Mouse (Mus musculus) ovary, postnatal 36 days (tissue): ENCODE results near the gene Kcnj2.

Experiments used
- DNase-seq: peaks from one replicate; pipeline ENCODE4 v3.0.0; 2022; ENCODE audit warnings: low spot score, mixed read lengths

Gene Kcnj2

GRCm38 (mm10) chr11:111065635-111066298, at the start of gene Kcnj2:
Gene Kcnj2, plus strand, starts transcription at chr11:111066164.
- peak; percentile 92 for DNase-seq

DNA sequence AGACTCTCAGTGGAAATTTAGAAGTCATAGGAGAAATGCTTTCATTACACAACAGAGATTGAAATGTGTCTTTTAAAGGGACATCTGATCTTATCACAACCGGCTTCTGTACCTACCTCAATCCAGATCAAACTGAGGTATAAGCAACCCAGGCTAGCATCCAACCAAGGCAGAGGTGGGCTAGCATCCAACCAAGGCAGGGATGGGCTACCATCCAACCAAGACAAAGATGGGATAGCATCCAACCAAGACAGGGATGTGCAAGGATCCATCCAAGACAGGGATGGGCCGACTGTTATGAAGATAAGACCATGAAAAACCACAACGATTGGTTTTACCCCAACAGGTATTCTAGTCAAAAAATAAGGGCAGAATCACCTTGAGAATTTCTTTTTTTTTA, 49.8 kb upstream of the Kcnj2 start:
- DNase-seq = no peak

GRCm38 (mm10) chr11:111020211-111020610, 45.8 kb upstream of the Kcnj2 start:
- no peak for DNase-seq

DNA sequence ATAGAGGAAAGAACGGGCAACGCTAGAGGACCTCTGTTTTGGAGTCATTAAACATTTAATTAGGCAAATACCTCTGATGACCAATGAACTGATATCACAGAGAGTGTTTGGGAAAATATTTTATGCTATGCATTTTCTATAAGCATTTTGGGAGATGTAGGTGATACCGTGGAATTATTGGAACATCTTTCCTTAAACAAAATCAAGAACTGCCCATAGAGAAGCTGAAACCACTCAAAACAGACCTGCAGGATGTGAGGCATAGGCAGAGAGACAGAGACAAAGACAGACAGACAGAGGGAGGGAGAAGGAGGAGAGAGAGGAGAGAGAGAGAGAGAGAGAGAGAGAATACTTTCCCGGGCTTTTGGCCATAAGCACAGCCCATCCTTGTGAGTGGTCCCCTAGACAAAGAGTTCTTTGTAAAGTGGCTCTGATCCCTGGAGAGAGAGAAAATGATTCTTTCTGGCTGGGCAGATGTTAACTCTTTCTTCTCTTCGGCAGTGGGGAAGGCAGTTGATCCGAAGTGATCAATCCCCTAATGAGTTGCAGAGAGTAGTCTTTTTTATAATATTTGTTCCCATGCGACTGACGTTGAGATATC, 43.2 kb upstream of the Kcnj2 start:
- DNase-seq = no peak

DNA sequence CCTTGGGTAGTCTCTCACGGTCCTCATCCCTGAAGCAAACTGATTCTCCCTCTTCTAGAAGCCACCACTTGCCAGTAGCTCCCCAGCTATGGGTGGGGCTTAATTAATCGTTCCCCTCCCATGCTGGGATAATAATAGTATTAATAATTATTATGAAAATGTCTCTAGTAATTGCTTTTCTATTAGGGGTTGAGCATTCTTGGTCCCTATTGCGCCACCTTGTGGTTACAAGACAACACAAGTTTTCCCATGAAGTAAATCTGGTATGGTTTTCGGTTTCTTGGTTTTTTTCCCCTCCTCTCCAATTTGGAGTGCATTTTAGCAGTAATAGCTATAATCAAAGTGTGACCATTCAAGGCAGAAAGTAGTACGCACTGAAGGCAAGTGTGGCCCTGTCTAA, 23.8 kb upstream of the Kcnj2 start:
- no peak for DNase-seq

DNA sequence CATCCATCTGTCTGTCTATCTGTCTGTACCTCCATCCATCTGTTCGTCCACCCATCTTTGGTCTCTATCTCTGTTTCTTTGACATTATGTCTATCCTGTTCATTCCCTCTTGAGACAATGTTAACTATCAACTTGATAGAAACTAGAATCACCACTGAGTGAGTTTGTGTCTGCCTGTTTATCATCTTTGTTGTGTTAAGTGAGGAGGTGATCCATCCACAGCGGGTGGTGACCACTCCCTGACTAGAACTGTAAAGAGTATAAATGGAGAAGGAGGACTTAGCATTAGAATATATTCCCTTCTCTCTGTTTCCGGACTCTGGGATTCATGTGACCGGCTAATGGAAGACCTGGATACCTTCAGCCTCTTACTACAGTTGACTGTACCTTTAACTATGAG, 22.7 kb upstream of the Kcnj2 start:
- DNase-seq = no peak

DNA sequence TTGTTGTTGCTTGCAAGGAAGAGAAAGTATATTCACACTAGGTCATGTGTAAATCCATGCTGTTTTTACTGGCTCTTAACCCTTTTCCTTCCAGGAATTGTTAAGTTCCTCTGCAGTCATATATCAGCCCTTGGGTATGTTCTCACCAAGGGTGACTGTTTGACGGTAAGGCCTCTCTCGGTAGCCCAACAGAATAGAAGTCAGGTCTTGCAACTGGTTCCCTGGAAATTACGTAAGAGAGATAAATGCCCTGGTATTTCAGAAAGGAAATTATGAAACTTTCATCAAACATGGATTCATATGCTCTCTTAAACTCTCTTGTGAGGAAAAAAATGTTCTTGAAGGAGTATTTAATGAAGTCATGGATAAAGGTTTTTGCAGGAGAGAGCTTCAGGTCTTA, 11.7 kb upstream of the Kcnj2 start:
- DNase-seq = no peak

DNA sequence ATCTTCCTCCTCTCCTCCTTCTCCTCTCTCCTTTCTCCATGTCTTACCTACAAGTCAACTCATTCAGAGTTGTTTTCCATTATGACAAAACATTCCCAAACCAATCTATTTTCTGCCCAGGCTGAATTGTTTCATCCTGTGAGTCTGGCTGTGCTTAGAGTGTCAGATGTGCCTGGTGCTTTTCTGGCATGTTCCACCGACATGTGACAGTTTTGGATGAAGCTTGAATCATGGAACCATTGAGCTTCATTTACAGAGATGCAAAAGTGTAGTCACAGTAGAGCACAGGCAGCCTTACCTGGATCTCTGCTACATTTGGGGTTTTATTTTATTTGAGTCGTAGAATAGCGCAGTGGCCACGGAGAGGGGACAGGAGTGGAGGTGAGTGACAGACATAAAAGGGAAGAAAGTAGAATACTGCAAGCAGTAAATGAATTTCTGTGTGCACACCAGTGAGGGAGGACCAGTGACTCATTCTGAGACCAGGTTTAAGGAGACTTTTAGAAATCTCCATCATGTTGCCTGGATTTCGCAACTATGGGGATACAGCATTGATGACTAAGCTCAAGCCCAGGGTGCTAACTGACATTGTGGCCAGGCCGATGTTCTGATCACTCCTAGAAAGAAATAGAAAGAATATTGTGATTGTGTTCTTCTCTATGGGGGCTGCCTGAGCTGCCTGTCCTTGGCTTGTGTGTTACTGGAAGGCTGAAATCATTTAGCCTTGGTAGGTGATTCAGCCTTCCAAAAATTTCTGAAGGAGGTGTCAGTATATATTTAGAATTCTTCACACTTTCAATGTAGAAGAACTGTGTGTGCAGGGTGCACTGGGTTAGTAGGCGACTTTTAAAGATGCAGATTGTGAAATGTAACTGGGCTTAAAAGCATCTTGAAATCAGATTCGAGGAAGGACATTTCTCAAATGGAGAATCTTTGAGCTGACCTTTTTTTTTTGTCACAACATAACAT, 10.8 kb upstream of the Kcnj2 start:
- no peak for DNase-seq

DNA sequence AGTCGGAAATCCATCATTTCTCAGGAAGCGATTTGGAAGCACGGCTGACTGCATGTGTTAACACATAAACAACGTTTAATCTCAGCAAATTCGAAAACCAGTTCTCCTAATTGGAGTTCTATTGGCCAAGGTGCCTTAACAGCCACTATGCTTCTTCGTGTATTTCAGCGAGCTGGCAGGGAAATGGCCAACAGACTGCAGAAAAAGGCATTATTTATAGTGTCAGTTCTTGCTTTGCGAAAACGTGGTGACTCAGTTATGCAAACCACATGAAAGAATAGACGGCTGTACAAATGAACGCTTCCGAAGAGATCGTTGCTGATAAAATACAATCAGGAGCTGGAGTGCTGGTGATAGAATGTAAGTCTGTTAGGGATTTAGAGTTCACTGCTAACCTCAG, 9.9 kb upstream of the Kcnj2 start:
- no peak for DNase-seq

DNA sequence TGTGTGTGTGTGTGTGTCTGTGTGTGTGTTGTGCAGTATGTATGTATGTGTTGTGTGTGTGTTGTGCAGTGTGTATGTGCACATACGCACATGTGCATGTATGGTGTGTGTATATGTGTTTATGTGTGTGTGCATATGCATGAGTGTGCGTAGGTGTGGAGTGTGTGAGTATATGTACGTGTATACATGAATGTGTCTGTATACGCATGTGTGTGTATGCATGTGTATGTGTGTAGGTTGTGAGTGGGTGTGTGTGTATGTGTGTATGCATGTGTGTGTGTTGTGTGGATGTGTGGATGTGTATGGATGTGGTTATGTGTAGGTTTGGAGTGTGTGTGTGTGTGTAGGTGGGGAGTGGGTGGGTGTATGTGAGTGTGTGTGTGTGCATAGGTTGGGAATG, 8.5 kb upstream of the Kcnj2 start:
- DNase-seq = no peak

DNA sequence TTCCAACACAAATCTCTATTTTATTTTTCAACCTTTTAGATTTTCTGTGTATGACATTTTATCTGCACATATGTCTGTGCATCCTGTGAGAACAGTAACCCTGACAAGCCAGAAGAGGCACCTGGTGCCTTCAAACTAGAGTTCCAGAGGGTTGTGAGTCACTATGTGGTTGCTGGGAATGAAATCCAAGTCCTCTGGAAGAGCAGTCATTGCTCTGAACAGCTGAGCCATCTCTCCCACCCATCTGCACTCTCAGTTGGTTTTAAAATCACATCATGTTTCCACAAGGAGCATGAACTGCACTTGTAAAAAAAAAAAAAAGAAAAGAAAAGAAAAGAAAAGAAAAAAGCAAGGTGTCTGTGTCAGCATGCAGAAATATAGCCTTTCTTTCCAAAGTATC, 6.5 kb upstream of the Kcnj2 start:
- no peak for DNase-seq

DNA sequence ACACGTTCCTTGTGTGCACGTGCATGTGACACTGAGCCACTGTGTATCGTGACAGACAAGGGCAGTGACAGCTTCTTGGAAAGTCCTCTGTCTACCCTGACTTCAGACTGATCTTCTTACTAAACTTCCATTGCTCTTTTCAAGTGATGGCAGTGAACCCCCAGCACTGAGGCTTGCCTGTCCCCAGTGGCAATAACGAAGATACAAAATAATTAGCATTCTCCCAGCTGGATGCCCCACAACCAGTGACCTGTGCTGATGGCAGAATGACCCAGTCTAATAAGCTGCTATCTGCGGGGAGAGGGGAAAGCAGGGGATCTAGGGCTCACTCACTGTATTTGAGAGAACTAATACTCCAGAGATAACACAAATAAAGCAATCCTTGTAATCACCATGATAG, 5.7 kb upstream of the Kcnj2 start:
- no peak for DNase-seq

GRCm38 (mm10) chr11:111064751-111065527, 1.0 kb upstream of the Kcnj2 start:
- peak; percentile 27 for DNase-seq

DNA sequence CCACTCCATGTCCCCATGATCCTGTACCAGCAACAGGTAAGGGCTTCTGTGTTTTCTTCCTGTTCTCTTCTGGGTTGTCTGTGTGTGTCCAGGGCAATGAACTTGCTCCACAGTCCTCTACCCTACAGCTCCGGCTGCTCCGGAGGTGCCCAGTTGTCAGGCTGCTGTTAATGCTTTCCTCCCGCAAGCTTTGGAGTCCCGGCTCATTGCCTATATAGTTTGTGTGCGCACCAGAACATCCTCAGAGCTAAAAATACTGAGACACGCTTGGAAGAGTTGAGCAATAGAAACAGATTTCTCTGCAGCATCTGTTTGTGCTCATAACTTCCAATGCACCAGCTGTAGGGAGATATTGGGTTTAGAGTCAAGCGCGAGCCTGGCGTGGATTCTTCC, 331 bp downstream of the Kcnj2 start:
- no peak for DNase-seq

GRCm38 (mm10) chr11:111067787-111068186, 1.8 kb downstream of the Kcnj2 start:
- DNase-seq = no peak

GRCm38 (mm10) chr11:111070460-111070859, 4.5 kb downstream of the Kcnj2 start:
- DNase-seq = no peak

DNA sequence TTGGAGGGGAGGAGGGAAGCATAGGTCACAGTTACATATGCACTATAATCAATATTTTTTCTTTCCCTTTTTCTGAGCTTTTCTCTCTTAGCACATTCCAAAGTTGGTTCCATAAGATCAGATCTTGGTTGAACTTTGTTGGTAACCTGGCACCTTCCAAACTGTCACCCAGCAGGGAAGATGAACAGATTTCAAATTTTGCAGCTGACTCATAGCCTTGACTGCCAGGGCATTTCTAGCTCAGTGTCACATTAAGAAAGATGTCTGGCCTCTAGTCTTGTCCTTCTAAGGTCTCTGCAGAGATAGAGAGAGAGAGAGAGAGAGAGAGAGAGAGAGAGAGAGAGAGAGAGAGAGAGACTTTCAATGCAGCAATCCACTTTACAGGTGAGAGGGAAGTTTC, 8.2 kb downstream of the Kcnj2 start:
- no peak for DNase-seq

DNA sequence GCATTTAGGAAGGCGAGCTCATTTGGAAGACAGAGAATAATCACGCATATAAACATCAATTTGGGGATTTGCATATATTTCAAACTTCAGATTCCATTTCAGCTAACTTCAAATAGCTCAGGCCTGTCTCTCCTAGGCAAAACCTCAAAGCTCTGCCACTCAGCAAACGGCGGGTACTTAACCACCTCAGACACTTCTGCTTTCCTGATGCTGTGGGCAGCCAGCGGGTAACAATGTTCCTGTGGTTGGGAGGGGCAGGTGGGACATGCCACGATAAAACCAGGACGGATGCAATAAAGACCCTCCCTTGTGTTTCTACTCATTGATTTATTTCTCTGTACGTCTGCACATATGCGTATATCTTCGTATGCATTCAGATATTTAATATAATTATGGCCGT, 12.1 kb downstream of the Kcnj2 start:
- DNase-seq = no peak

DNA sequence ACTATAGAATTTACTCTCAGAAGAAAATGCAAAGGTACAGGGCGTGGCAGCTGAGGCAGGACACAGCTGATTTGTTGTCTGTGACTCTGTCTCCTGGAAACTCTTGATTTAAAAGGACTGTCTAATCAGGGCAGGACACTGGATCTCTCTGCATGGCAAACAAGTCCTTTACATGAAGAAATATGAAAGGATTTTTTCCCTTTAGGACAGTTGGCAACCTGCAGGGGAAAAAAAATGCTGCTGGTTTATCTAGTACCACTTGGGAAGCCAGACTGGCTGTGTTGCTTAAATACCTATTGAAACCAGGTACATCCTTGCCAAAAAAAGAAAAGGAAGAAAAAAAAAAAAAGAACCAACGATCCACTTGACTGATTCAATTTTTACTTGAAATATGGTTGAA, 17.0 kb downstream of the Kcnj2 start:
- DNase-seq = no peak

GRCm38 (mm10) chr11:111086933-111087332, 21.0 kb downstream of the Kcnj2 start:
- no peak for DNase-seq

- DNase-seq = no peak
These were observed 22.3 kb downstream of the Kcnj2 start for GRCm38 (mm10) chr11:111088226-111088625.

GRCm38 (mm10) chr11:111088812-111089211, 22.8 kb downstream of the Kcnj2 start:
- DNase-seq = no peak
